Mouse (Mus musculus): Measurements from ENCODE around the gene Tbc1d2b. TPM values are rescaled to one million over a fixed set of nuclear protein-coding genes. Genes with fewer than 3 reads are reported as not detected.

Gene Tbc1d2b
- polyA plus RNA-seq (2012; rRNA removed), result 25.5 and 31.6 TPM in 2 replicates
- polyA plus RNA-seq (2014; fragmentation: Nextera tagmentation; extraction: Ambion mirVana), result 20.0 and 22.2 TPM in 2 replicates

DNA sequence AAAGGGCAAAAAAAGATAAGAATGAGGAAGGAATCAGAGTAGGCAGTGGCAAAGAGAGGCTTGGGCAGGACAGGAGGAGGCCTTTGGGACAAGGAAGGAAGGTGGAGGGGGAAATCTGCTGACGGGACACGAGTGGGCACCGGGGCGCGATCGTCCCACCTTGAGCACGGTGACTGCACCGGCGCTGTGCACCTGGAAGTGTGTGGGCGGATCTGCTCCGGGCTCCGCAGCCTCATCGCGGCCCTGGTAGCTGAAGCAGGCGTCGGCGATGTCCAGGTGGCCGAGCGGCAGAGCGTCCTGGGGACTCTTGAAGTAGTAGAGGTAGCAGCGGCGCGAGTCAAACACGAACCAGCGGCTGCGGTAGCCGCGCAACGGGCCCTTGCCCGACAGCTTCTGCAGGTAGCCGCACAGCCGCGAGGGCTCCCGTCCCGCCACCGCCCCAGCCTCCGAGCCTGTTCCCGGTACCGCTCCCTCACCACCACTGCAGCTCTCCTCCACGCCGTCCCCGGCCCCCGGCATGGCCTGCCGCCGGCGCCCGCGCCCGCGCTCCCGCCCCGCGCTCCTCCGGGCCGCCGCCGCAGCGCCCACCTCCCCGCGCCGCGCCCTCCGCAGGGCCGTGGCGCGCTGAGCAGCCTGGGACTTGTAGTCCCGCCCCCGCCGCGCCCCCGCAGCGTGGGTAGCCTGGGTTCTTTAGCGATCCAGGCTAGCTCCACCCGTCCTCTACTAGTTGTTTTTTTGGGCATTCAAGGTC is at the start of gene Tbc1d2b:
Tbc1d2b (minus strand) TSS at position 612 of the 751 bp plus-strand sequence.
- H3K36me3 ChIP-seq (ENCODE audit: control insufficient read depth, insufficient read depth, low read length), result no peaks in the 10 kb centered on the region
- no peaks in the 10 kb centered on the region for H3K27me3 ChIP-seq (ENCODE audit: control insufficient read depth, insufficient read depth, low read length)
- H3K9me3 ChIP-seq (ENCODE audit: control insufficient read depth, low read length), result no peaks in the 10 kb centered on the region
- peak; percentile 92 for ATAC-seq (ENCODE audit: low FRiP score, low read depth)
- TF ChIP-seq POLR2A (IDR thresholded peaks at IDR 0.05; ENCODE audit: borderline replicate concordance, extremely low read depth, insufficient read depth, insufficient read length), result peak; percentile 22; the same call in 1 of the 2 replicates
- under 1% methylated on average over 55 of the region's 74 CpGs for WGBS
- peak; percentile 66 for DNase-seq (ENCODE audit: low spot score)
- H3K9ac ChIP-seq (ENCODE audit: low read depth, low read length, severe bottlenecking), result peak within 1 kb of the TSS; percentile 82
- H3K27ac ChIP-seq (replicated peaks; ENCODE audit: low read depth, low read length), result 0 out of 2 replicates have a peak within 1 kb of the TSS, but pooled peaks have one; percentile 62
- peaks cover 16% of the 10 kb centered on the region for H3K4me1 ChIP-seq (ENCODE audit: control insufficient read depth, insufficient read depth, low read length)
- H3K4me3 ChIP-seq (replicated peaks; ENCODE audit: low read length), result peak within 1 kb of the TSS; percentile 82
- H3K4me2 ChIP-seq (replicated peaks; ENCODE audit: low read depth, low read length, severe bottlenecking), result peak within 1 kb of the TSS; percentile 85

DNA sequence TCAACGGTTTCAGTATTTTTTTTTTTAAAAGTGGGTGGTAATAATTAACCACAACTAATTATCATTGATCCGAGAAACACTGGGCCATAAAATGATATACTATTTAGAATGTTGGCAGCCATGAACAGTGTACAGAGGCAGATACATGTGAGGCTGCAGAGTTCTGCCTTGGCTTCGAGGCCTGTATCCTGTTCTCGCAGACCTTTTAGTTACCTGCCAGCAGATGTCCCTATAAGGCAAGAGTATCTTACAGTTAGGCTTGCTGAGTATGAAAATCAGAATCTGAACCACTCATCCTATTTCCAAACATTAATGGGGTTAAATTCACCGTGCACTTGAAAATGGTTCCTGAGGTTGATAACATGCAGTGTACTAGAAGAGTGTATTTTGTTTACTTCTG is 45.7 kb upstream of the Tbc1d2b start:
- no peaks in the 10 kb centered on the region for H3K9me3 ChIP-seq (ENCODE audit: control insufficient read depth, low read length)
- no peaks in the 10 kb centered on the region for H3K4me1 ChIP-seq (ENCODE audit: control insufficient read depth, insufficient read depth, low read length)
- H3K4me2 ChIP-seq (replicated peaks; ENCODE audit: low read depth, low read length, severe bottlenecking), result no peak overlapping the region
- TF ChIP-seq POLR2A (IDR thresholded peaks at IDR 0.05; ENCODE audit: borderline replicate concordance, extremely low read depth, insufficient read depth, insufficient read length), result no peak
- H3K9ac ChIP-seq (ENCODE audit: low read depth, low read length, severe bottlenecking), result no peak overlapping the region
- no peak overlapping the region for H3K27ac ChIP-seq (replicated peaks; ENCODE audit: low read depth, low read length)
- ATAC-seq (ENCODE audit: low FRiP score, low read depth) (no peak), DNase-seq (ENCODE audit: low spot score) (no peak)
- no peaks in the 10 kb centered on the region for H3K27me3 ChIP-seq (ENCODE audit: control insufficient read depth, insufficient read depth, low read length)
- no peak overlapping the region for H3K4me3 ChIP-seq (replicated peaks; ENCODE audit: low read length)
- 70% methylated on average over 5 of the region's 5 CpGs for WGBS
- H3K36me3 ChIP-seq (ENCODE audit: control insufficient read depth, insufficient read depth, low read length), result no peaks in the 10 kb centered on the region

DNA sequence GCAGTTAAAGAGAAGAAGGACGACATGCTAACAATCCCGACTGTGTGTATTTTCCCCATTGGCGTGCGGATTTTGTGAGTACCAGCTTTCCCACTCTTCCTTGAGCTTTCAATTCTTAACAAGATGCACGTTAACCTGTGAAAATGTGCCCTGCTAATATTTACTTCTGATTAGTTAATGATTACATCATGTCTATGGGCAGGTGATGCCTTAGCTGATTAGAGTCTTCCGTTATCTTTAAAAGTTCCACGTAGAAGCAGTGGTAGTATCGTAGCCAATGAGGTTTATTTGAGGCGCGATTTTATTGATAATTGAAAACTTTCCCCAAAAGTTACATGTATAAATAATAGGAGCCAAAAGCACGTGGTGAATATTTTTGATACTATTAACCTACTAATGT is 45.1 kb upstream of the Tbc1d2b start:
- H3K27ac ChIP-seq (replicated peaks; ENCODE audit: low read depth, low read length), result no peak overlapping the region
- H3K4me3 ChIP-seq (replicated peaks; ENCODE audit: low read length), result no peak overlapping the region
- WGBS, result 82% methylated on average over 11 of the region's 11 CpGs
- DNase-seq (ENCODE audit: low spot score) (no peak), ATAC-seq (ENCODE audit: low FRiP score, low read depth) (no peak)
- H3K4me1 ChIP-seq (ENCODE audit: control insufficient read depth, insufficient read depth, low read length), result no peaks in the 10 kb centered on the region
- H3K4me2 ChIP-seq (replicated peaks; ENCODE audit: low read depth, low read length, severe bottlenecking), result no peak overlapping the region
- no peaks in the 10 kb centered on the region for H3K36me3 ChIP-seq (ENCODE audit: control insufficient read depth, insufficient read depth, low read length)
- H3K9me3 ChIP-seq (ENCODE audit: control insufficient read depth, low read length), result no peaks in the 10 kb centered on the region
- H3K27me3 ChIP-seq (ENCODE audit: control insufficient read depth, insufficient read depth, low read length), result no peaks in the 10 kb centered on the region
- H3K9ac ChIP-seq (ENCODE audit: low read depth, low read length, severe bottlenecking), result no peak overlapping the region
- TF ChIP-seq POLR2A (IDR thresholded peaks at IDR 0.05; ENCODE audit: borderline replicate concordance, extremely low read depth, insufficient read depth, insufficient read length), result no peak

DNA sequence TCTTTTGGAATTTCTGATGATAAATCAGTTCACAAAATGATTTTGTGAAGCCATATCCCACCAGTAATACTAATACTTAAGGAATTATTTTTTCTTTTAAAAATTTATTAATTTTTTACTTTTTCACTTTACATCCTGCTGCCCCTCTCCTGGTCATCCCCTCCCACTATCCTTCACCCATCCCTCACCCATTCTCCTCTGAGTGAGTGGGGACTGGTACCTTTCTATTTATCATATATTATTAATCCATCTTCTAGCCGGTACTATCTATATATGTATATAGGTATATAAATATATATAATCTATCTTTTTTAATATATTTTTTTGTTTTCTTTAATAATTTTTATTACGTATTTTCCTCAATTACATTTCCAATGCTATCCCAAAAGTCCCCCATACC is 33.6 kb upstream of the Tbc1d2b start:
- H3K9ac ChIP-seq (ENCODE audit: low read depth, low read length, severe bottlenecking), result no peak overlapping the region
- DNase-seq (ENCODE audit: low spot score) (no peak), ATAC-seq (ENCODE audit: low FRiP score, low read depth) (no peak)
- no peak overlapping the region for H3K27ac ChIP-seq (replicated peaks; ENCODE audit: low read depth, low read length)
- no peak overlapping the region for H3K4me3 ChIP-seq (replicated peaks; ENCODE audit: low read length)
- H3K4me2 ChIP-seq (replicated peaks; ENCODE audit: low read depth, low read length, severe bottlenecking), result no peak overlapping the region
- TF ChIP-seq POLR2A (IDR thresholded peaks at IDR 0.05; ENCODE audit: borderline replicate concordance, extremely low read depth, insufficient read depth, insufficient read length), result no peak
- H3K9me3 ChIP-seq (ENCODE audit: control insufficient read depth, low read length), result no peaks in the 10 kb centered on the region
- no peaks in the 10 kb centered on the region for H3K4me1 ChIP-seq (ENCODE audit: control insufficient read depth, insufficient read depth, low read length)
- H3K27me3 ChIP-seq (ENCODE audit: control insufficient read depth, insufficient read depth, low read length), result no peaks in the 10 kb centered on the region
- no peaks in the 10 kb centered on the region for H3K36me3 ChIP-seq (ENCODE audit: control insufficient read depth, insufficient read depth, low read length)
- 94% methylated on average over 2 of the region's 2 CpGs for WGBS

DNA sequence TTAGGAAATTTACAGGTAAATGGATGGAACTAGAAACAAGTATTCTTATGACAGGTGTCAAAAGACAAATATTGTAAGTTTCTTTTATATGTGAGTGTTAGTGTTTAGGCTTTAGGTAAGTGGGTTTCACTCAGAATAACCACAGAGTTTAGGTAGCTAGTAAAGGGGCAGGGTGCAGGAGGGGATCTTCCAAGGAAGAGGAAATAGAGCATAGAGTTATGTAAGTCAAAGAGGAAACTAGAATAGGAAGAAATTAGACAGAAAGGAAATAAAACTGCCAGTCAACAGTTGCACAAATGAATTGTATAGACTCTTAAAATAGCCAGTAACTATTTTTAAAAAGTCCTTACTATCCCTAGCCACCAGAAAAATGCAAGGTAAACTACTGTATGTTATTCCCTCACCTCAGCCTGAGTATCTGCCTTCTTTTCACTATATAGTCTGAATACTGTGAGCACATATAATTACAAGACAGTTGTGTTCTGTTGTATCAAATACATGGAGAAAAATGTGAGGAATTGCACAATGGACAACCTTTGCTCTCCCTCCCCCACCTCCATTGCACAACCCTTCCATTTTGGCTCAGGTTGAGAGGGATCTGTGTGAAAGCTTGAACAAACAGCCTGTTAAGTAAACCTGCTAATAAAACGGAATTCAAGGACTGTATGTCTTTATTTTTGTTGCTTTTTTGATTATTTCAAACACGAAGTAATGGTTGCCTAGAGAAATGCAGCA is 32.7 kb upstream of the Tbc1d2b start:
- Histone ChIP-seq H3K36me3 (ENCODE audit: control insufficient read depth, insufficient read depth, low read length) (no peaks in the 10 kb centered on the region), H3K4me3 (replicated peaks; ENCODE audit: low read length) (no peak overlapping the region), H3K4me1 (ENCODE audit: control insufficient read depth, insufficient read depth, low read length) (no peaks in the 10 kb centered on the region), H3K9me3 (ENCODE audit: control insufficient read depth, low read length) (no peaks in the 10 kb centered on the region), H3K27ac (replicated peaks; ENCODE audit: low read depth, low read length) (no peak overlapping the region), H3K27me3 (ENCODE audit: control insufficient read depth, insufficient read depth, low read length) (no peaks in the 10 kb centered on the region), H3K9ac (ENCODE audit: low read depth, low read length, severe bottlenecking) (no peak overlapping the region), H3K4me2 (replicated peaks; ENCODE audit: low read depth, low read length, severe bottlenecking) (no peak overlapping the region)
- TF ChIP-seq POLR2A (IDR thresholded peaks at IDR 0.05; ENCODE audit: borderline replicate concordance, extremely low read depth, insufficient read depth, insufficient read length), result no peak
- no peak for DNase-seq (ENCODE audit: low spot score)
- WGBS, result 55% methylated on average over 2 of the region's 2 CpGs
- no peak for ATAC-seq (ENCODE audit: low FRiP score, low read depth)

Measured in limb, embryonic 14.5 days (tissue).